Mouse (Mus musculus): ENCODE measurements around the gene Lhfpl4. TPM values are rescaled to one million over a fixed set of nuclear protein-coding genes. Genes with fewer than 3 reads are reported as not detected.
A peak's percentile ranks its signal among the peaks of the same experiment; 100 is the strongest.

The Lhfpl4 gene
- polyA plus RNA-seq, 1 experiment from 2014 or later: 1.2 TPM

DNA sequence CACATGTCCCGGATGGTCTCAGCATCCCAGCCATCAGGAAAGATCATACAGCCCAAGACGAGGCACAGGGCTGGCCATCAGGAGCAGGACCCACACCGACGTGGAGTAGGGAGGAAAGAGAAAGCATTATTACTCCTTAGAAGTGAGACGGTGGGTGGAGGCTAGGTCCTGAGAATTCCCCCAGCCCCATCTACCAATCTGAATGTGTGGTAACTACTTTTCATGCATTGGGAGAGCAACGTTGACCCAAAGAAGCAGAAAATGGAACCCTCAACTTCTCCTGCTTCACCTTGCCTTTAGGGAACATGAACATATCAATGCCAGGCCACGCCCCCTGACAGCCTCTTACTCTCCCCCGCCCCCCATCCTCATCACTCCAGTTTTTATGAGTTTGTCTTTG is 18.6 kb downstream of the Lhfpl4 start:
- no peak for ATAC-seq (replicated peaks; ENCODE audit: insufficient number of reproducible peaks, low FRiP score, low TSS enrichment, low read depth)

DNA sequence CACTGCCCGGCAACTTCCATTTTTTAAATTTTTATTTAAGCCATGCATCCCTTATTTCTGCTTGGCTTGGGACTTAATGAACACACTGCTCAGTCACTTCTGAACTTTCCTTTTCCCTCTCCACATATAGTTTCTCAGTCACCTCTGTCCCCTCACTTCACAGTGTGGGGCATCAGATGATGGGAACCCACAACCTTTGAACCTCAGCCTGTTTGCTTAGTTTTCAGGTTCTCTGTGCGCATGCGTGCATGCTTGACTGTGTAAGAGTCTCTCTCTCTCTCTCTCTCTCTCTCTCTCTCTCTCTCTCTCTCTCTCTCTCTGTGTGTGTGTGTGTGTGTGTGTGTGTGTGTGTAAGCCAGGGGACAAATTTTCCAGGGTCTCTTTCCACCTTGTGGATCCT is 19.7 kb downstream of the Lhfpl4 start:
- no peaks in the 10 kb centered on the region for H3K9me3 ChIP-seq (replicated peaks; ENCODE audit: control insufficient read depth, low read length)
- H3K4me2 ChIP-seq (ENCODE audit: low read depth, low read length): no peak overlapping the region
- 93% methylated on average over 3 of the region's 3 CpGs for WGBS
- no peaks in the 10 kb centered on the region for H3K36me3 ChIP-seq (replicated peaks; ENCODE audit: control insufficient read depth, insufficient read depth, low read depth, low read length)
- no peaks in the 10 kb centered on the region for H3K27me3 ChIP-seq (ENCODE audit: control insufficient read depth, insufficient read depth, low read length)
- H3K27ac ChIP-seq (replicated peaks; ENCODE audit: low read depth, low read length): no peak overlapping the region
- no peak overlapping the region for H3K4me3 ChIP-seq (ENCODE audit: low read depth, low read length)
- no peak for ATAC-seq (replicated peaks; ENCODE audit: insufficient number of reproducible peaks, low FRiP score, low TSS enrichment, low read depth)
- DNase-seq (ENCODE audit: low spot score): no peak
- H3K4me1 ChIP-seq (ENCODE audit: control insufficient read depth, insufficient read depth, low read length): no peaks in the 10 kb centered on the region
- H3K9ac ChIP-seq (replicated peaks; ENCODE audit: low read length): no peak overlapping the region

More for the DNA sequence above, 18.6 kb downstream of the Lhfpl4 start:
- Histone ChIP-seq H3K4me2 (ENCODE audit: low read depth, low read length) (no peak overlapping the region), H3K9ac (replicated peaks; ENCODE audit: low read length) (no peak overlapping the region), H3K27me3 (ENCODE audit: control insufficient read depth, insufficient read depth, low read length) (no peaks in the 10 kb centered on the region), H3K4me1 (ENCODE audit: control insufficient read depth, insufficient read depth, low read length) (no peaks in the 10 kb centered on the region), H3K4me3 (ENCODE audit: low read depth, low read length) (no peak overlapping the region), H3K27ac (replicated peaks; ENCODE audit: low read depth, low read length) (no peak overlapping the region), H3K36me3 (replicated peaks; ENCODE audit: control insufficient read depth, insufficient read depth, low read depth, low read length) (no peaks in the 10 kb centered on the region), H3K9me3 (replicated peaks; ENCODE audit: control insufficient read depth, low read length) (no peaks in the 10 kb centered on the region)
- DNase-seq (ENCODE audit: low spot score): no peak
- WGBS: 84% methylated on average over 8 of the region's 8 CpGs

DNA sequence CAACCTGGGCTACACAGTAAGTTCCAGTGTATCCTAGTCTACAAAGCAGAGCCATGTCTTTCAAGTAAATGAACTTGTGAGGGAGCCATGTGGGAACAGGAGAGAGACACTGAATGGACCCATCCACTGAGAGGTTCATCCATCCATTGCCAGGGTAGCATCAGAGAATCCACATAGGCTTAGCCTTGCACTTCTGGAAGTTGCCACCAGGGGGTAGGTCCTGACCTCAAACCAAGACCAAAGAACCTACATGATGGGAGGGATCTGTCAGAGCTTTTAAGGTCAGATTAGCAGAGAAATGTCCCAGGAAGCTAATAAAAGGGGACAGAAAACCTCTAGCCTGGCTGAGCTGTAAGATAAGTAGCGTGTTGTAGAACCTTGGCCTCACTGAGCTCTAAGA is 22.6 kb downstream of the Lhfpl4 start:
- ATAC-seq (replicated peaks; ENCODE audit: insufficient number of reproducible peaks, low FRiP score, low TSS enrichment, low read depth): no peak
- Histone ChIP-seq H3K9ac (replicated peaks; ENCODE audit: low read length) (no peak overlapping the region), H3K4me1 (ENCODE audit: control insufficient read depth, insufficient read depth, low read length) (no peaks in the 10 kb centered on the region), H3K36me3 (replicated peaks; ENCODE audit: control insufficient read depth, insufficient read depth, low read depth, low read length) (no peaks in the 10 kb centered on the region), H3K27me3 (ENCODE audit: control insufficient read depth, insufficient read depth, low read length) (no peaks in the 10 kb centered on the region), H3K27ac (replicated peaks; ENCODE audit: low read depth, low read length) (no peak overlapping the region), H3K9me3 (replicated peaks; ENCODE audit: control insufficient read depth, low read length) (no peaks in the 10 kb centered on the region), H3K4me3 (ENCODE audit: low read depth, low read length) (no peak overlapping the region), H3K4me2 (ENCODE audit: low read depth, low read length) (no peak overlapping the region)
- WGBS: 63% methylated on average over 1 of the region's 1 CpGs
- peak; percentile 61 for DNase-seq (ENCODE audit: low spot score)

DNA sequence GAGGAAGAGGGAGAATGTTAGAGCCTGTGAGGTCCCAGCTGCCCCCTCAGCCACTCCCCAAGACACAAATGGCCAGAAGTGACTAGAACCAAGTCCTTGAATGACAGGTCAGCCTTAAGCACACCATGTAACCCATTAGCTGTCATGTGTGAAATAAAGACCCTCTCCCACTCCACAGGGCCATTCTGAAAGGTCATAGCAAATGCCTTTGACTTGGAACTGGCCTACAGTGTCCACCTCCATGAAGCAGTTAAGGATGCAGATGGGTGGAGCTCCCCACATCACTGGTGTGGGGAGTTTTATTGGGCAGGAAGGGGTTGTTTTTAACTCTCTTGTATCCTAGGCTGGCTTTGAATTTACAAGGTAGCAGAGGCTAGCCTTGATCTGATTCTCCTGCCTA is 23.2 kb downstream of the Lhfpl4 start:
- Histone ChIP-seq H3K27me3 (ENCODE audit: control insufficient read depth, insufficient read depth, low read length) (no peaks in the 10 kb centered on the region), H3K36me3 (replicated peaks; ENCODE audit: control insufficient read depth, insufficient read depth, low read depth, low read length) (no peaks in the 10 kb centered on the region), H3K9me3 (replicated peaks; ENCODE audit: control insufficient read depth, low read length) (no peaks in the 10 kb centered on the region), H3K27ac (replicated peaks; ENCODE audit: low read depth, low read length) (no peak overlapping the region), H3K4me2 (ENCODE audit: low read depth, low read length) (no peak overlapping the region), H3K4me1 (ENCODE audit: control insufficient read depth, insufficient read depth, low read length) (no peaks in the 10 kb centered on the region), H3K9ac (replicated peaks; ENCODE audit: low read length) (no peak overlapping the region), H3K4me3 (ENCODE audit: low read depth, low read length) (no peak overlapping the region)
- ATAC-seq (replicated peaks; ENCODE audit: insufficient number of reproducible peaks, low FRiP score, low TSS enrichment, low read depth): no peak
- DNase-seq (ENCODE audit: low spot score): no peak

DNA sequence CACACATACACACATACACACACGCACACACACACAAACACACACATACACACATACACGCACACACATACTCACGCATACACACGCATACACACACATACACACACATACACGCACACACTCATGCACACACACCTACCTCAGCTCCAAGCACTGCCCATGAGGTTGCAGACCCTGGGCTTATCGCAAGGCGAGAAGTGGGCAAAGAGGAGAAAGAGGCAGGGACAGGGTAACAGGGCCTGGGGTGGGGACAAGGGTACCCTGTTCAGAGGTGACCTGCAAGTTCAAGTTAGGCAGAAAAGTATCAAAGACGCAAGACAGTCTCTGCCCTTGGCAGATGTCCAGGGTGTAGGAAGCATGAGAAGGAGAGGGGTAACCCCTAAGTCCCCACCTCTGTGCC is 24.5 kb downstream of the Lhfpl4 start:
- Histone ChIP-seq H3K27ac (replicated peaks; ENCODE audit: low read depth, low read length) (no peak overlapping the region), H3K27me3 (ENCODE audit: control insufficient read depth, insufficient read depth, low read length) (no peaks in the 10 kb centered on the region), H3K9ac (replicated peaks; ENCODE audit: low read length) (no peak overlapping the region), H3K36me3 (replicated peaks; ENCODE audit: control insufficient read depth, insufficient read depth, low read depth, low read length) (no peaks in the 10 kb centered on the region), H3K9me3 (replicated peaks; ENCODE audit: control insufficient read depth, low read length) (no peaks in the 10 kb centered on the region), H3K4me3 (ENCODE audit: low read depth, low read length) (no peak overlapping the region), H3K4me2 (ENCODE audit: low read depth, low read length) (no peak overlapping the region), H3K4me1 (ENCODE audit: control insufficient read depth, insufficient read depth, low read length) (no peaks in the 10 kb centered on the region)
- DNase-seq (ENCODE audit: low spot score) (no peak), ATAC-seq (replicated peaks; ENCODE audit: insufficient number of reproducible peaks, low FRiP score, low TSS enrichment, low read depth) (no peak)
- WGBS: 96% methylated on average over 8 of the region's 8 CpGs

DNA sequence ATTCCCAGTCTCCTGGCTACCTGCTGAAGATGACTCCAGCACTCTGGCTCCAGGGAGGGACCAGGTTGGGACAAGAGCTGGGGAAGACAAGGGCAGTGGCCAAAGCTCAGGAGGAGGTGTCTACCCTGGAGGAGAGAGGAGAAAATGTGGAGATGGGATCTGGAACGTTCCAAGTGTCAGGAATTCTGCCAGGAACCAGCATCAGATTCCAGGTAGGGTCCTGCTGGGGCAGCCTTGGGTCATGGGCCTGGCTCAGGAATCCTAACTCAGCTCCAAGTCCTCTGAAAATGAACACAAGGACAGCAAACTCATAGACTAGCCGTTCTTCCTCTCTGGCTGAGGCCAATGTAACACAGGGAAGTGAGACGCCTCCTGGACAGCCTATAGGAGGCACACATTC is 25.3 kb downstream of the Lhfpl4 start:
- no peaks in the 10 kb centered on the region for H3K36me3 ChIP-seq (replicated peaks; ENCODE audit: control insufficient read depth, insufficient read depth, low read depth, low read length)
- no peaks in the 10 kb centered on the region for H3K27me3 ChIP-seq (ENCODE audit: control insufficient read depth, insufficient read depth, low read length)
- no peak overlapping the region for H3K9ac ChIP-seq (replicated peaks; ENCODE audit: low read length)
- no peak overlapping the region for H3K4me2 ChIP-seq (ENCODE audit: low read depth, low read length)
- H3K4me1 ChIP-seq (ENCODE audit: control insufficient read depth, insufficient read depth, low read length): no peaks in the 10 kb centered on the region
- DNase-seq (ENCODE audit: low spot score) (no peak), ATAC-seq (replicated peaks; ENCODE audit: insufficient number of reproducible peaks, low FRiP score, low TSS enrichment, low read depth) (no peak)
- no peak overlapping the region for H3K4me3 ChIP-seq (ENCODE audit: low read depth, low read length)
- H3K9me3 ChIP-seq (replicated peaks; ENCODE audit: control insufficient read depth, low read length): no peaks in the 10 kb centered on the region
- no peak overlapping the region for H3K27ac ChIP-seq (replicated peaks; ENCODE audit: low read depth, low read length)
- 75% methylated on average over 3 of the region's 3 CpGs for WGBS

DNA sequence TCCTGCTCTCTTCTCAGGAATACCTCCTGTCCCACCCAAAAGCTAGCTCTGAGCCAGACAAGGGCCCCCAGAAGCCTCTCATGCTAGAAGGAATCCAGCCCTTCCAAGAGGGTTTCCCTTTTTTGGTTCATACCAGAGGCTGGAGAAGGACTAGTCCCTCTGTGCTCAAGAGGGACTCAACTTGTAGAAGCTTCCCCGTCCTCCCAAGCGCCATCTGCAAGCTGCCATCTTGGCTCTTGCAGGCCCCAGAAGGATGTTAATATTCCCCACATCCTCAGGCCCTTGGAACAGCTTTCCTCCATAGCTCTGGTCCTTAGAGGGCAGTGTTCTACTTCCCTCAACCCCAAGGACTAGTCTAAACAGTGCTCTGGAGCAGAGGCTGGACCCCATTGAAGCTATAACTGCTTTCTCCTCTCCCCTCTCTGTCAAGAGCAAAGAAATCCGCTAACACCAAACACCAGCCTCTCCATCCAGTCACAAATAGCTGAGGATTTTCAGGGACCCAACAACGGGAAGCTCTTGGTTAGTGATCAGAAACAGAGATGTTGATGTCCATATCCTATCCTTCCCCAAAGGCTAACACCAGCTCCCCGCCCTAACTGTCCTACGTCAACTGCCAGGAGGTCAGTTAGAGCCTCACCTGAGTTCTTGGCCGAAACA is 26.7 kb downstream of the Lhfpl4 start:
- Histone ChIP-seq H3K4me1 (ENCODE audit: control insufficient read depth, insufficient read depth, low read length) (no peaks in the 10 kb centered on the region), H3K4me2 (ENCODE audit: low read depth, low read length) (no peak overlapping the region), H3K9me3 (replicated peaks; ENCODE audit: control insufficient read depth, low read length) (no peaks in the 10 kb centered on the region), H3K9ac (replicated peaks; ENCODE audit: low read length) (no peak overlapping the region), H3K27me3 (ENCODE audit: control insufficient read depth, insufficient read depth, low read length) (no peaks in the 10 kb centered on the region), H3K27ac (replicated peaks; ENCODE audit: low read depth, low read length) (no peak overlapping the region), H3K4me3 (ENCODE audit: low read depth, low read length) (no peak overlapping the region), H3K36me3 (replicated peaks; ENCODE audit: control insufficient read depth, insufficient read depth, low read depth, low read length) (no peaks in the 10 kb centered on the region)
- 85% methylated on average over 7 of the region's 7 CpGs for WGBS
- no peak for ATAC-seq (replicated peaks; ENCODE audit: insufficient number of reproducible peaks, low FRiP score, low TSS enrichment, low read depth)
- no peak for DNase-seq (ENCODE audit: low spot score)

DNA sequence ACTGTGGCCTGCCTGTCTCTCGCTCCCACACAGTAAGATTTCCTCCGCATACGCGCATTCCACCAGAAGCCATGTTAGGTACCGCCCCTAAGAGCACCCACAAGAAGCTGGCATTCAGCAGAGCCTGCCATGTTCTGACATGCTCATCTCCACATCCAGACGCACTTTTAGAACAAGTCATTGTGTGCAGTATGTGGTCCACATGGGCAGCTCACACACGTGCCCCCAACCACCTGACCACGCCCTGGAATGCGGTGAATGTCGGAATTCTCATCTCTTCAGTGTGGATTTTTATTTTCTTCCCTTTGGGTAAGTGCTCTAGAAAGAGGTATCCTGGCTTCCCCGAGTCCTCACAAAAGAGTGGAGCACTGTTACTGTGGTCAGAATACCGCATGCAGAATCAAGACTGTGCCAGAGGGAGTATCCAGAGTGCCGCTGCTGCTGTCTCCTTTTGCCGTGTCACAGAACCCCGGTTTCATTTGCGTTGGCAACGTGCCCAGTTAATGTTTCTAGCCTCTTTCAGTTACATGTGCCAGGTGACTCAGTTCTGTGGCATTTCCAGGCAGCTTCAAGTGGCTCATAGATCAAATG is 28.4 kb downstream of the Lhfpl4 start:
- H3K9ac ChIP-seq (replicated peaks; ENCODE audit: low read length): no peak overlapping the region
- no peak overlapping the region for H3K4me2 ChIP-seq (ENCODE audit: low read depth, low read length)
- WGBS: 71% methylated on average over 17 of the region's 17 CpGs

More for the DNA sequence above, 28.4 kb downstream of the Lhfpl4 start:
- Histone ChIP-seq H3K36me3 (replicated peaks; ENCODE audit: control insufficient read depth, insufficient read depth, low read depth, low read length) (no peaks in the 10 kb centered on the region), H3K4me3 (ENCODE audit: low read depth, low read length) (no peak overlapping the region), H3K9me3 (replicated peaks; ENCODE audit: control insufficient read depth, low read length) (no peaks in the 10 kb centered on the region), H3K27me3 (ENCODE audit: control insufficient read depth, insufficient read depth, low read length) (no peaks in the 10 kb centered on the region), H3K27ac (replicated peaks; ENCODE audit: low read depth, low read length) (no peak overlapping the region), H3K4me1 (ENCODE audit: control insufficient read depth, insufficient read depth, low read length) (no peaks in the 10 kb centered on the region)
- DNase-seq (ENCODE audit: low spot score) (no peak), ATAC-seq (replicated peaks; ENCODE audit: insufficient number of reproducible peaks, low FRiP score, low TSS enrichment, low read depth) (no peak)
